Mouse (Mus musculus) CD4-positive, CD25-positive, alpha-beta regulatory T cell, adult 2 months (primary cell): ENCODE measurements around the gene Cnih4.

ENCODE experiments used
- DNase-seq: peaks from one replicate; pipeline ENCODE4 v3.0.0-alpha.2; 2012; ENCODE audit warnings: low read depth, low spot score

The Cnih4 gene

GRCm38 (mm10) chr1:181143950-181144836 lies at the start of gene Cnih4, which contains the start of gene Nvl:
Cnih4 (plus strand) TSS chr1:181144693.
Nvl (minus strand) TSS chr1:181144204.
- DNase-seq, result peak; percentile 94

- no peak for DNase-seq
Measured at GRCm38 (mm10) chr1:181117112-181117511, 27.4 kb upstream of the Cnih4 start.

- no peak for DNase-seq
Measured at GRCm38 (mm10) chr1:181124145-181124544, 20.3 kb upstream of the Cnih4 start.

GRCm38 (mm10) chr1:181125916-181126315 lies 18.6 kb upstream of the Cnih4 start:
- DNase-seq, result no peak

GRCm38 (mm10) chr1:181126766-181127165 lies 17.7 kb upstream of the Cnih4 start:
- DNase-seq, result no peak

- no peak for DNase-seq
Measured at GRCm38 (mm10) chr1:181131915-181132314, 12.6 kb upstream of the Cnih4 start.

- DNase-seq, result peak; percentile 48
Measured at GRCm38 (mm10) chr1:181138730-181139129, 5.8 kb upstream of the Cnih4 start.

- no peak for DNase-seq
Measured at GRCm38 (mm10) chr1:181143609-181143949, 914 bp upstream of the Cnih4 start.

GRCm38 (mm10) chr1:181144966-181145365 lies 473 bp downstream of the Cnih4 start:
- DNase-seq, result no peak

GRCm38 (mm10) chr1:181146187-181146586 lies 1.7 kb downstream of the Cnih4 start:
- no peak for DNase-seq

- DNase-seq, result no peak
Measured at GRCm38 (mm10) chr1:181148540-181148939, 4.0 kb downstream of the Cnih4 start.

- peak; percentile 37 for DNase-seq
Measured at GRCm38 (mm10) chr1:181149373-181150017, 5.0 kb downstream of the Cnih4 start.

- DNase-seq, result no peak
Measured at GRCm38 (mm10) chr1:181150431-181150826, 5.9 kb downstream of the Cnih4 start.

- DNase-seq, result peak; percentile 93
Measured at GRCm38 (mm10) chr1:181150827-181151534, 6.5 kb downstream of the Cnih4 start.

GRCm38 (mm10) chr1:181151541-181151940 lies 7.0 kb downstream of the Cnih4 start:
- no peak for DNase-seq

- DNase-seq, result no peak
Measured at GRCm38 (mm10) chr1:181167816-181168215, 23.3 kb downstream of the Cnih4 start.

GRCm38 (mm10) chr1:181168377-181168776 lies 23.9 kb downstream of the Cnih4 start:
- no peak for DNase-seq

- peak; percentile 30 for DNase-seq
Measured at GRCm38 (mm10) chr1:181170210-181170609, 25.7 kb downstream of the Cnih4 start.

GRCm38 (mm10) chr1:181188925-181189324 lies 44.4 kb downstream of the Cnih4 start:
- no peak for DNase-seq

- no peak for DNase-seq
Measured at GRCm38 (mm10) chr1:181199446-181199845, 55.0 kb downstream of the Cnih4 start.

- DNase-seq, result no peak
Measured at GRCm38 (mm10) chr1:181210147-181210546, 65.7 kb downstream of the Cnih4 start.
